Mouse (Mus musculus) CD4-positive naive resting alpha-beta T cell, adult 57 days (primary cell): ENCODE measurements around the gene Arxes2. TPM values are rescaled to one million over a fixed set of nuclear protein-coding genes. Genes with fewer than 3 reads are reported as not detected.

Experiments used
- total RNA-seq: library from RNA; stranded (reverse); gene quantifications from one replicate; pipeline ENCODE4 v1.2.4, GENCODE M21; 2023

The Arxes2 gene
- 3.6 TPM for total RNA-seq

DNA sequence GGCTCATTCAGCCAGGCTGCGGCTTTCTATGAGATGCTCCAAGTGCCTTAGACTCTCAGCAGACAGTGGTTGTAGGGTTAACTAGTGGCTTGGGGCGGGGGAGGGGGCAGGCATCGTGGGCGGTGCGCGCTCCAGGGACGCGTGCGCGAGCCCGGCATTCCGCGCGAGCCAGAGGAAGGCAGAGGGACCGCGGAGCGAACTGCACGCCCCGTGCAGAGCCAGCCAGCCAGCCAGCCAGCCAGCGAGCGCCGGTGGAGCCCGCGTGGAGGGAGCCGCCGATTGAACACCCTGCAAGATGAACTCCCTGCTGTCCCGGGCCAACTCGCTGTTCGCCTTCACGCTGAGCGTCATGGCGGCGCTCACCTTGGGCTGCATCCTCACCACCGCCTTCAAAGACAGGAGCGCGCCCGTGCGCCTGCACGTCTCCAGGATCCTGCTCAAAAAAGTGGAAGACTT lies at the start of gene Arxes2:
TSS of gene Arxes2 (plus strand) at position 161 of the 456 bp plus-strand sequence.

DNA sequence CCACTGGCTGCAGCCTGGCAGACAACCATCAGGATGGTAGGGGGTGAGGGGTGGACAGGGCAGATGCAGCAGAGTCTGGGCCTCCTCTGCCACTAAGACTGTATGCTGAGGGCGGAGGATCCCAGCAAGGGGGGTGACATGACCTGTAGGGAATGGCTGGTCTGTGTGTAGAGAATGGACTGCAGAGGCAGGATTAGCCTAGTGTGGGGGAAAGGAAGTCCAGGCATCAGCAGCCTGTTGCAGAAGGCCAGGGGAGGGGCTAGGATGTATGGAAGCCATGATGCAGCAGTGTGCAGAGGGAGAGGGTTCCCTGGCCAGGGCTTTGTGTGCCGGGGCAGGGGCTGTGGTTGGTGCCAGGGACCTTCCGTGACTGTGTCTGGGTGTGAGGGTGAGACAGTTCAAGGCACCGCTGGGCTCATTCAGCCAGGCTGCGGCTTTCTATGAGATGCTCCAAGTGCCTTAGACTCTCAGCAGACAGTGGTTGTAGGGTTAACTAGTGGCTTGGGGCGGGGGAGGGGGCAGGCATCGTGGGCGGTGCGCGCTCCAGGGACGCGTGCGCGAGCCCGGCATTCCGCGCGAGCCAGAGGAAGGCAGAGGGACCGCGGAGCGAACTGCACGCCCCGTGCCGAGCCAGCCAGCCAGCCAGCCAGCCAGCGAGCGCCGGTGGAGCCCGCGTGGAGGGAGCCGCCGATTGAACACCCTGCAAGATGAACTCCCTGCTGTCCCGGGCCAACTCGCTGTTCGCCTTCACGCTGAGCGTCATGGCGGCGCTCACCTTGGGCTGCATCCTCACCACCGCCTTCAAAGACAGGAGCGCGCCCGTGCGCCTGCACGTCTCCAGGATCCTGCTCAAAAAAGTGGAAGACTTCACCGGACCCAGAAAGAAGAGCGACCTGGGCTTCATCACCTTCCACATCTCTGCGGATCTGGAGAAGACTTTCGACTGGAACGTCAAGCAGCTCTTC lies 39.5 kb downstream of the Arxes2 start, which contains the start of gene Arxes1:
TSS of gene Arxes1 (plus strand) at position 569 of the 965 bp plus-strand sequence.

Other genes with a start within 250 kb of the Arxes2 start
- 18.5 TPM for gene Bhlhb9, start 196.2 kb upstream of the Arxes2 start, total RNA-seq
- gene Gprasp2, start 154.8 kb upstream of the Arxes2 start, total RNA-seq, result 21.5 TPM
- gene Arxes1, start 39.5 kb downstream of the Arxes2 start, total RNA-seq, result 0.50 TPM
- 2.7 TPM for gene Bex2, start 74.4 kb downstream of the Arxes2 start, total RNA-seq
- not detected for gene Nxf3, start 91.4 kb downstream of the Arxes2 start, total RNA-seq
- not detected for gene Bex4, start 145.2 kb downstream of the Arxes2 start, total RNA-seq
- gene Tceal8, start 178.5 kb downstream of the Arxes2 start, total RNA-seq, result 1.6 TPM
- gene Tceal5, start 210.1 kb downstream of the Arxes2 start, total RNA-seq, result not detected
- gene Tceal7, start 221.0 kb downstream of the Arxes2 start, total RNA-seq, result not detected
- 3.6 TPM for gene Bex1, start 221.7 kb downstream of the Arxes2 start, total RNA-seq